Mouse (Mus musculus) neural tube, embryonic 12.5 days (tissue): ENCODE measurements around the gene Gpr155. TPM values are rescaled to one million over a fixed set of nuclear protein-coding genes. Genes with fewer than 3 reads are reported as not detected.

Source experiments
- ATAC-seq: fragments of 200-750 bp; cut with Nextera tagmentation; 2 replicates; pipeline ENCODE4 v1.8.0; 2017; ENCODE audit warnings: low read depth, mild to moderate bottlenecking, moderate TSS enrichment, moderate library complexity; ENCODE audit not compliant: low FRiP score
- H3K27ac ChIP-seq: fragments of 300-500 bp; sonication (generic); 2 replicates; pipeline ENCODE4 v1.5.1; 2016
- H3K27me3 ChIP-seq: fragments of 300-500 bp; sonication (generic); replicated peaks from 2 replicates; pipeline ENCODE4 v1.6.1; 2016; ENCODE audit warnings: mild to moderate bottlenecking
- H3K36me3 ChIP-seq: fragments of 300-500 bp; sonication (generic); 2 replicates; pipeline ENCODE4 v1.6.1; 2016; ENCODE audit warnings: mild to moderate bottlenecking
- H3K4me1 ChIP-seq: fragments of 300-500 bp; sonication (generic); 2 replicates; pipeline ENCODE4 v1.6.1; 2016
- H3K4me2 ChIP-seq: fragments of 300-500 bp; sonication (generic); replicated peaks from 2 replicates; pipeline ENCODE4 v1.6.1; 2016; ENCODE audit warnings: mild to moderate bottlenecking
- H3K4me3 ChIP-seq: fragments of 300-500 bp; sonication (generic); 2 replicates; pipeline ENCODE4 v1.5.1; 2016
- H3K9ac ChIP-seq: fragments of 300-500 bp; sonication (generic); 2 replicates; pipeline ENCODE4 v1.6.1; 2016; ENCODE audit warnings: mild to moderate bottlenecking
- H3K9me3 ChIP-seq: fragments of 300-500 bp; sonication (generic); 2 replicates; pipeline ENCODE4 v1.6.1; 2016; ENCODE audit warnings: mild to moderate bottlenecking
- WGBS: fragments of 180-500 bp; shearing (Covaris S2); methylation state at CpG from one replicate; pipeline ENCODE4 v1.1.7; 2016; 5-methylcytosine and 5-hydroxymethylcytosine counted together
- polyA plus RNA-seq: library from polyadenylated mRNA; unstranded; fragments of >200 nt; fragmentation: Nextera tagmentation; extraction: Ambion mirVana; gene quantifications from 2 replicates; pipeline ENCODE4 v1.2.1, GENCODE M21; 2016

Gpr155 gene
- polyA plus RNA-seq, 1 experiment from 2014 or later = 10.0 TPM

DNA sequence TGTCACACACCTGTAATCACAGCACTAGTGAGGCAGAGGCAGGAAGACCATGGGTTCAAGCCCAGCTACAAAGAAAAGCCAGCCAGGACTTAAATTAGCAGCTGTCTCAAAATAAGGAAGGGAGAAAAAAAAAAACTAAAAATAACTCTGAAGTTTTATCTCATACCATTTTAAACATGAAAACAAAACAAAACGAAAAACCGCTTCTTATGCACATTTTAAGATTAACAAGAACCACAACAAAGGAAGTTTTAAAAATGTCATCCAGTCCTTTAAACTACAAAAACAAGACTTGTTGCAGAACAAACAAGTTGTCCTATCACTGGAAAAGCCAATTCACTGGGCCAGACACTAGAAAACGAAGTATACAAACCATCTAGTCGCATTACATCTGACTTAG is 1.2 kb downstream of the Gpr155 start:
- H3K27me3 ChIP-seq = no peaks in the 10 kb centered on the region; the same call in 1 of the 2 replicates
- no peaks in the 10 kb centered on the region for H3K36me3 ChIP-seq
- H3K4me2 ChIP-seq = peak overlapping the region; percentile 96
- no peak overlapping the region for H3K27ac ChIP-seq
- H3K9me3 ChIP-seq = no peaks in the 10 kb centered on the region
- no peaks in the 10 kb centered on the region for H3K4me1 ChIP-seq
- no peak overlapping the region for H3K9ac ChIP-seq
- no peak overlapping the region for H3K4me3 ChIP-seq
- WGBS = 90% methylated on average over 4 of the region's 4 CpGs
- ATAC-seq = no peak

DNA sequence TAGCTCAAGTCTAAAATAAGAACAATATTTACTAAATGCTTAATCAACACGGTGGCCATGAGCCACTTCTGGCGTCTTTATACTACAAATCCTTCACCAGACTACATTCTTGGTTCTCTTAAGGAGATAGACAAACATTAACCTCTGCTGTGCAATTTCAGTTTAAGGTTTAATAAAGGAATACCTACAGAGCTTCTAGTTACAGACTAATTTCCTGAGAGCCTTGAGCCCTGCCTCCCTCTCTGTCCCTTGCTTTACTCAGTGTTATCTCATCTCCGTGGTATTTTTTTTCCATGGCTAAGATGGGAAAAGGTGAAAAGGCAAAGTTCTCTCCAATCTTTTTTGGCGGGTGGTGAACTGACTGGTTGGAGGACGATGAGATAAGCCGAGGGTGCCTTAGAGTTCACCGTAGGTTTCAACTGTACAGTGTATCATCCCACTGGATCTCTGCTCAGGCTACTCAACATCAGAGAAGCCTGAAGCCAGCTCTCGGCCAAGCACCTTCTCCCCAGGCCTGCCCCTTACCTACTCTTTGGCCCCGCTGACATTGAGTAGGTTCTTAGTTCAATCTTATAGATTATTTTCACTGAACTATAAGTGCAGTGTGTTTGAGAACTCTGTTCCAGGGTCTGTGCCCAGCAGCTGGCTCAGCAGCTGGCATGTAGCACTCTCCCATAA is 5.9 kb downstream of the Gpr155 start:
- Histone ChIP-seq H3K4me2 (no peak overlapping the region), H3K9me3 (no peaks in the 10 kb centered on the region), H3K27ac (no peak overlapping the region), H3K4me3 (no peak overlapping the region), H3K36me3 (no peaks in the 10 kb centered on the region), H3K9ac (no peak overlapping the region), H3K27me3 (no peaks in the 10 kb centered on the region; the same call in 1 of the 2 replicates), H3K4me1 (no peaks in the 10 kb centered on the region)
- no peak for ATAC-seq
- 91% methylated on average over 9 of the region's 9 CpGs for WGBS

DNA sequence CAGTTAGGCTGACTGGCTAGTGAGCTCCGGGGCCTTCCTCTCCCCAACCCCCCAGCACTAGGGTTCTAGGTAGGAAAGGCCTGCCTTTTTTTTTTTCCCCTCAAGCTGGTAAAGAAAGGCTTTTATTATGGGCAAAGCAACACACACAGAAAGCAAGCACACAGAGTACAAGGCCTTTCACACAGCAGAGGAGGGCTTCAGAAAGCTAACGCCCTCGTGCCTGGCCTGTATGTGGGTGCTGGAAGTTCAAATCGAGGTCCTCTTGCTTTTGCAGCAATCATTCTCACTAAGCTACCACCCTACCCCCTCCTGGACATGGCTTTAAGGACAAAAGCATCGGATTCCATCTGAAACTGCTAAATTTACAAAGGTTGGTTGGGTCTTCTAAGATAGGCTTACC is 6.7 kb downstream of the Gpr155 start:
- 80% methylated on average over 5 of the region's 5 CpGs for WGBS
- H3K27ac ChIP-seq = no peak overlapping the region
- no peaks in the 10 kb centered on the region for H3K4me1 ChIP-seq
- H3K9ac ChIP-seq = no peak overlapping the region
- no peaks in the 10 kb centered on the region for H3K9me3 ChIP-seq
- no peak for ATAC-seq
- no peaks in the 10 kb centered on the region; the same call in 1 of the 2 replicates for H3K27me3 ChIP-seq
- no peak overlapping the region for H3K4me2 ChIP-seq
- H3K36me3 ChIP-seq = no peaks in the 10 kb centered on the region
- H3K4me3 ChIP-seq = no peak overlapping the region

DNA sequence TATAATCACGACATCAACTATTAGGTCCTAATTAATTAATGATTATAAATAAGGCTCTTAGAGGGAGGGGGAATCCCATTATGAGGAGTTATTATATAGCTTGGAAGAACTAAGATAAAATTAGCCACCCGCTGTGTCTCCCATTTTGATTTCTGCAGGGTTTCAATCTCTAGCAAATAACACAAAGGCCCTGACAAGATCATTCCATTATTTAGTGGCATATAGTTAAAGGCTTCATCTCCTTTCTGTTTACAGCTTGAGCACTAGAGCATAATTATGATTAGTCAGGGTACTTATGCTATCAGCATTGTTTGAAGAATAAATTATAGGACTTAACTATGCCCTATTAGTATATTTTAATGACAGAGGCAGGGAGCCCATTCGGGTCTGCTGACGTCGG is 8.0 kb downstream of the Gpr155 start:
- Histone ChIP-seq H3K9me3 (no peaks in the 10 kb centered on the region), H3K4me1 (no peaks in the 10 kb centered on the region), H3K27me3 (no peaks in the 10 kb centered on the region; the same call in 1 of the 2 replicates), H3K27ac (no peak overlapping the region), H3K4me3 (no peak overlapping the region), H3K9ac (no peak overlapping the region), H3K36me3 (no peaks in the 10 kb centered on the region), H3K4me2 (no peak overlapping the region)
- no peak for ATAC-seq
- WGBS = 76% methylated on average over 5 of the region's 5 CpGs

DNA sequence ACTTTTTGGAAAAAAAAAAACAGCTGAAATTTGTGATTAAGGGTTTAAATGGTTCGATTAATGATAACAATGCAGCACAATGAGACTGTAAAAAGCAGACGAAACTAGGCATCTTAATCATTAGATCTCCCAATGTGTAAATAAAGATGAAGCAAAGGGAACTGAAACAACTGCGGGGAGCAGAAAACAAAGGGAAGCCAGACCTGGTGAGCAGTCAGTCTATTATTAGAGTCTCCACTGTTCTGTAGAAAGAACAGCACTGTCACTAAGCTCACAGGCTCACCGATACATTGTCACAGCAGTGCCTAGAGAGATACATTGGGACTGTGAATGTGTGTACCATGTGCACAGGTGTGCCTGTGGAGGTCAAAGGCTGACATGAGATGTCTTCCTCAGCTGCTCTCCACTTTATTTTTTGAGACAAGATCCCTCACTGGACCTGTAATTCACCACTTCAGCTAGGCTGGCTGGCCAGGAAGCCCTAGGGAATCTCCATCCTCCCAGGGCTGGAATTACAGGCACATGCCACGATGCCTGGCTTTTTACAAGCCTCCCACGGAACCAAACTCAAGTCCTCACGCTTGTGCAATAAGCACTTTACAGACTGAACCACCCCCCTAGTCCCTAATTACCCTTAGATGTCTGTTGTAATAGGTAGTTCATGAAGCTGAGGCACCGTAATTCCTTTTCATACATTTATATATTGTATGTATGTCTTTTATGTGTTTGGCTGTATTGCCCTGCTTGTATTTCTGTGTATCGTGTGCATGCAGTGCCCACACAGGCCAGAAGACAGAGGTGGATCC is 14.6 kb downstream of the Gpr155 start:
- no peak for ATAC-seq

DNA sequence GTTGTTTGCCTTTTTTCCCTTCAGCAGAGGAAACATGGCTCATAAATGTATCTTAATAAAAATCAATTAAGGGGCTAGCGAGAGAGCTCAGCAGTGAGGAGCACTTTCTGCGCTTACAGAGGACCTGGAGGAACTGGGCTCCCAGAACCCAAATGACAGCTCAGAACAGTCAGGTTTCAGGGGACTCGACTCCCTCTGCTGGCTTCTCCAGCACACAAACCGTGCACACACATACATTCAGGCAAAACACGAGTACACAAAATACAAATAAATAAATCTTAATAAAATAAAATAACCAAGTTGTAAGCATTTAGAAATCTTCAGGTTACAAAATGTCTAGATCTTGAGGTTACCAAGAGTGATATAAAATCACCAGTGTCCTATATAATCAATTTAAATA is 22.9 kb downstream of the Gpr155 start:
- no peak overlapping the region for H3K27ac ChIP-seq
- H3K9me3 ChIP-seq = no peaks in the 10 kb centered on the region
- H3K9ac ChIP-seq = no peak overlapping the region
- no peaks in the 10 kb centered on the region for H3K4me1 ChIP-seq
- H3K27me3 ChIP-seq = no peaks in the 10 kb centered on the region
- no peaks in the 10 kb centered on the region for H3K36me3 ChIP-seq
- H3K4me3 ChIP-seq = no peak overlapping the region
- WGBS = 82% methylated on average over 5 of the region's 5 CpGs
- no peak for ATAC-seq
- no peak overlapping the region for H3K4me2 ChIP-seq

More for the DNA sequence above, 14.6 kb downstream of the Gpr155 start:
- H3K4me2 ChIP-seq = no peak overlapping the region
- no peak overlapping the region for H3K9ac ChIP-seq
- no peaks in the 10 kb centered on the region for H3K4me1 ChIP-seq
- H3K4me3 ChIP-seq = no peak overlapping the region
- H3K27me3 ChIP-seq = no peaks in the 10 kb centered on the region
- H3K36me3 ChIP-seq = no peaks in the 10 kb centered on the region
- WGBS = 66% methylated on average over 9 of the region's 9 CpGs
- H3K9me3 ChIP-seq = no peaks in the 10 kb centered on the region
- H3K27ac ChIP-seq = no peak overlapping the region

DNA sequence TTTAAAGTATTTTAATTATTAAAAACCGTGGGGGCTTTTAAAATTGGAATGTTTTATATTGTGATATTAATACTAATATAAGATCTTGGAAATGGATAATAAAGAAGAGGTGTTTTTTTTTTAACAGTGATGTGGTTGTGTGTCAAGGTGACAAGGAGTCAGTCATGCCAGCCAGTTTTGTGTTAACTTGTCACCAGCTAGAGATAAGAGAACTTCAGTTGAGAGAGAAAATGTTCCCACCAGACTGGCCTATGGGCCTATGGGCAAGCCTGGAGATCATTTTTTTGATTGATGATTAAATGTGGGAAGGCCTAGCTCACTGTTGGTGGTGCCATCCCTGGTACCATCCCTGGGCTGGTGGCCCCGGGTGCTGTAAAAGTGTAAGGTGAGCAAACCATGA is 25.8 kb downstream of the Gpr155 start:
- Histone ChIP-seq H3K9ac (no peak overlapping the region), H3K9me3 (no peaks in the 10 kb centered on the region), H3K27me3 (no peaks in the 10 kb centered on the region), H3K4me3 (no peak overlapping the region), H3K36me3 (no peaks in the 10 kb centered on the region), H3K27ac (no peak overlapping the region), H3K4me2 (no peak overlapping the region), H3K4me1 (no peaks in the 10 kb centered on the region)
- no peak for ATAC-seq
- WGBS = 85% methylated on average over 2 of the region's 2 CpGs

DNA sequence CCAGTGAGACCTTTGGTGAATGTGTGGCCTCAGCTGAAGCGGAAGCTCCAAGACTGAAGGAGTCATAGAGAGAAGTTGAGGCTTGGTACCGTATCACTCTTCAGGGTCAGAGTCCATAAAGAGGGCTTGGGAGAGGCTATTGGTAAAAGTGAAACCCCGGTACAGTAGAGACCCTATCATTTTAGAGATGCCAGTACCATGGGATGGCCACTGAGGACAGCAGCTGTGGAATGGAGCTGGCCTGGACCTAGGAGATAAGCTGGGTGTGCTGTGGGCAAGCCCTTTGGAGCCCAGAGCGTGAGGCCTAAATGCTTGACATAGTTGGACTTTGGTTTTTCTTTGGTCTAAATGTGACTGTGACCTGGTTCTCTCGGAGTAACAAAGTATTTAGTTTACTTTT is 26.4 kb downstream of the Gpr155 start:
- Histone ChIP-seq H3K4me3 (no peak overlapping the region), H3K27me3 (no peaks in the 10 kb centered on the region), H3K9ac (no peak overlapping the region), H3K4me1 (no peaks in the 10 kb centered on the region), H3K27ac (no peak overlapping the region), H3K9me3 (no peaks in the 10 kb centered on the region), H3K36me3 (no peaks in the 10 kb centered on the region), H3K4me2 (no peak overlapping the region)
- ATAC-seq = no peak
- 94% methylated on average over 5 of the region's 5 CpGs for whole genome bisulfite sequencing

DNA sequence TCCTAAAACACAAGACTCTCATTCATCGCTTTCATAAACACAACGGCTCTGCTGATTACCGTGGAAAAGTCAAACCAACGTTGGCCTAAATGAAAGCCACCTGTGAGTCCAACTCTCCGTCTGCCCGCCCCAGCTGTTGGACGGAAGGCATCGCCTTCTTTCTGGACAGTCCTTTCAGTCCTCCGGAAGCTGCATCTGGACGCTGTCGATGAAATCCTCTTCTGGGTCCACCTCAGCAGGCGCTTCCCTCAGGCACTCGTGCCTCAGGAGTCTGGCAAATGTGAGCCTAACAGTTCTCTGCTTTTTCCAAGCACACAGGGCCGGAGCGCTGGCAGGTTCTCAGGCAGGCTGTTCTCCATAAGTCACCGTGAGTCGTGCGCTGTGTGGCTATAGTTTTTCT is 29.4 kb downstream of the Gpr155 start:
- H3K27ac ChIP-seq = no peak overlapping the region
- 77% methylated on average over 18 of the region's 18 CpGs for WGBS
- no peaks in the 10 kb centered on the region for H3K4me1 ChIP-seq
- no peaks in the 10 kb centered on the region for H3K36me3 ChIP-seq
- no peak overlapping the region for H3K9ac ChIP-seq
- H3K4me2 ChIP-seq = no peak overlapping the region
- no peaks in the 10 kb centered on the region for H3K9me3 ChIP-seq
- no peak overlapping the region for H3K4me3 ChIP-seq
- ATAC-seq = no peak
- no peaks in the 10 kb centered on the region for H3K27me3 ChIP-seq

DNA sequence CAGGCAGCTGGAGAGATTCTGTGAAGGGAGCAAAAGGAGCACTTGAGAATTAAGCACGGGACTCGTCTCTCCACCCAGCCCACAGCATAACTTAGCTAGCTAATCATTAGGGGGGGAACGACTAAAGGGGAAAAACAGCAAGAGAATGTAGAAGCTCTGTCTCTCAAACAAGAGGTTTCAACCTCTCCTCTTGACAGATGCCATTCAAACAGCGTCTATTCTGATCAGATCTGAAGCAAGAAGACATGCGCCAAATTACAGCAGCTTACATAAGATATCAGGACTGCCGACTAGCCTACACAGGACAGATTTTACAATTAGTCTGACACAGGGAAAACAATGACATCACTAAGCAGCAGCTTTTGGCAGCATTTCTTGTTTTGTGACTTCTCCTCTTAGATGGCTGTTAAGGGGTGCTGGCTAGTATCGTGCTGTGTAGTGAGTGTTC is 34.4 kb downstream of the Gpr155 start:
- Histone ChIP-seq H3K9ac (no peak overlapping the region), H3K36me3 (no peaks in the 10 kb centered on the region), H3K9me3 (no peaks in the 10 kb centered on the region), H3K4me2 (no peak overlapping the region), H3K4me1 (peaks cover 4% of the 10 kb centered on the region; the same call in 1 of the 2 replicates), H3K27ac (no peak overlapping the region), H3K27me3 (no peaks in the 10 kb centered on the region), H3K4me3 (no peak overlapping the region)
- WGBS = 76% methylated on average over 7 of the region's 7 CpGs
- no peak for ATAC-seq

DNA sequence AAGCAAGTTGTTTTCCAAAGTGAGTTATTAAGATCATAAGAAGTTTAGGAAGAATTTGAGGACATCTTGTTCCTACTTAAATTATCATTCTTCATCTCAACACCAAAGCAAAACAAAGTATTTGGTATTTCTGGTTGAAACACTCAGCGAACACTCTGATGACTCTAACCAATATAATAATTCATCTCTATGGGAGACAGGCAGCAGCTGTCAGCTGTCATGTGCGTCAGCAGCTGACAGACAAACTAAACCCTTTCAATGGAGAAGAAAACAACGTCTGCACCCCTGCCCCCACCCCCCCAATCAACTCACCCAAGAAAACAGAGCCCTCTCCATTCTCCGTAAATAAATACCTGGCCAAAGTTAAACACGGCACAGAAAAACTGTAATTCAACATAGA is 34.9 kb downstream of the Gpr155 start:
- no peak overlapping the region for H3K27ac ChIP-seq
- no peak overlapping the region for H3K4me3 ChIP-seq
- no peak for ATAC-seq
- no peaks in the 10 kb centered on the region for H3K36me3 ChIP-seq
- no peak overlapping the region for H3K4me2 ChIP-seq
- no peak overlapping the region for H3K9ac ChIP-seq
- H3K27me3 ChIP-seq = no peaks in the 10 kb centered on the region
- no peaks in the 10 kb centered on the region for H3K9me3 ChIP-seq
- 70% methylated on average over 5 of the region's 5 CpGs for WGBS
- peaks cover 4% of the 10 kb centered on the region; the same call in 1 of the 2 replicates for H3K4me1 ChIP-seq

DNA sequence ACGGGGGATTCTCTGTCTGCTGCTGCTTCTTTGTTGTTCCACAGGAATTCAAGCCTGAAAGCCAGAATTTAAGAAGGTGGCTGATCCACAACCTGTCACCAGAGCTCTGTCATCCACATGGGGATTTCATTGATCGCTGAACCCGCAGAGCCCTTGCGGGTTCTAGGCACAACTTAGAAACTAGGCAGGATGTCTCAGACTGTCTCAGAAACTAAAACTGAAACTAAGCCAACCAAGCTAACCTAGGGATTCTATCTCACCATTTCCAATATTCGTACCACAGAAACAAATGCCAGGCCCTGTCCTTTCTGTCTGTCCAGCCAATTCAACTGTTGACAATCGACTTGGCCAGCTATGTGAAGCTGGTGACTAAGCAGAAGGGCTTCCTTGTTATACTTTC is 38.2 kb downstream of the Gpr155 start:
- no peaks in the 10 kb centered on the region for H3K36me3 ChIP-seq
- no peak overlapping the region for H3K9ac ChIP-seq
- H3K27ac ChIP-seq = no peak overlapping the region
- H3K27me3 ChIP-seq = no peaks in the 10 kb centered on the region
- H3K4me3 ChIP-seq = no peak overlapping the region
- peaks cover 4% of the 10 kb centered on the region; the same call in 1 of the 2 replicates for H3K4me1 ChIP-seq
- H3K9me3 ChIP-seq = no peaks in the 10 kb centered on the region
- WGBS = 90% methylated on average over 6 of the region's 6 CpGs
- ATAC-seq = no peak
- no peak overlapping the region for H3K4me2 ChIP-seq
